Mouse (Mus musculus): Measurements from ENCODE around the gene Vmn1r142. TPM values are rescaled to one million over a fixed set of nuclear protein-coding genes. Genes with fewer than 3 reads are reported as not detected.
"Not testable (repeated sequence)": the region's sequence is repeated elsewhere in the genome, so short reads cannot be mapped to it uniquely, and the experiment has no call there.

The Vmn1r142 gene
- total RNA-seq (2021) = not detected
- polyA plus RNA-seq (2012; rRNA removed) = not detected in 2 replicates
- long read RNA-seq = 0 reads

- H3K36me3 ChIP-seq (ENCODE audit: control insufficient read depth, insufficient read depth, low read length); H3K27me3 ChIP-seq (ENCODE audit: control insufficient read depth, insufficient read depth, low read length); H3K27ac ChIP-seq; DNase-seq; H3K4me1 ChIP-seq (ENCODE audit: control insufficient read depth, insufficient read depth, low read length); intact Hi-C loops (cut with DNase I); H3K4me3 ChIP-seq; H3K9ac ChIP-seq (ENCODE audit: low read depth, low read length); H3K79me2 ChIP-seq (replicated peaks; ENCODE audit: control insufficient read depth, insufficient read depth, low read length): not testable (repeated sequence)
- no CpG with 5 or more reads among the region's 3 CpGs for WGBS
Measured at GRCm38 (mm10) chr7:22163935-22164334, at the start of gene Vmn1r142. Vmn1r142 (minus strand) TSS chr7:22164035.

GRCm38 (mm10) chr7:22201164-22201563 lies 37.3 kb upstream of the Vmn1r142 start, which contains the start of gene Gm8653:
Gm8653 (minus strand) TSS chr7:22201264.
- intact Hi-C loops (cut with DNase I); H3K27ac ChIP-seq; H3K79me2 ChIP-seq (replicated peaks; ENCODE audit: control insufficient read depth, insufficient read depth, low read length); H3K4me1 ChIP-seq (ENCODE audit: control insufficient read depth, insufficient read depth, low read length); H3K36me3 ChIP-seq (ENCODE audit: control insufficient read depth, insufficient read depth, low read length); H3K9ac ChIP-seq (ENCODE audit: low read depth, low read length); H3K27me3 ChIP-seq (ENCODE audit: control insufficient read depth, insufficient read depth, low read length); H3K4me3 ChIP-seq; DNase-seq: not testable (repeated sequence)
- WGBS = no CpG with 5 or more reads among the region's 2 CpGs

- intact Hi-C loops (cut with DNase I); H3K27me3 ChIP-seq (ENCODE audit: control insufficient read depth, insufficient read depth, low read length); DNase-seq; H3K79me2 ChIP-seq (replicated peaks; ENCODE audit: control insufficient read depth, insufficient read depth, low read length); H3K4me1 ChIP-seq (ENCODE audit: control insufficient read depth, insufficient read depth, low read length); H3K27ac ChIP-seq; H3K4me3 ChIP-seq; H3K9ac ChIP-seq (ENCODE audit: low read depth, low read length); H3K36me3 ChIP-seq (ENCODE audit: control insufficient read depth, insufficient read depth, low read length): not testable (repeated sequence)
- no CpG with 5 or more reads among the region's 3 CpGs for WGBS
Measured at GRCm38 (mm10) chr7:22189077-22189476, 25.2 kb upstream of the Vmn1r142 start, which contains the start of gene Vmn1r143. Vmn1r143 (plus strand) TSS chr7:22189377.

GRCm38 (mm10) chr7:22134641-22135040 lies 29.2 kb downstream of the Vmn1r142 start, which contains the start of gene Gm10666:
Gm10666 (minus strand) TSS chr7:22134741.
- H3K79me2 ChIP-seq (replicated peaks; ENCODE audit: control insufficient read depth, insufficient read depth, low read length); H3K36me3 ChIP-seq (ENCODE audit: control insufficient read depth, insufficient read depth, low read length); H3K9ac ChIP-seq (ENCODE audit: low read depth, low read length); intact Hi-C loops (cut with DNase I); DNase-seq; H3K27me3 ChIP-seq (ENCODE audit: control insufficient read depth, insufficient read depth, low read length); H3K27ac ChIP-seq; H3K4me1 ChIP-seq (ENCODE audit: control insufficient read depth, insufficient read depth, low read length); H3K4me3 ChIP-seq: not testable (repeated sequence)
- WGBS = no CpG with 5 or more reads among the region's 5 CpGs

- no CpG with 5 or more reads among the region's 2 CpGs for WGBS
- H3K9ac ChIP-seq (ENCODE audit: low read depth, low read length); DNase-seq; H3K79me2 ChIP-seq (replicated peaks; ENCODE audit: control insufficient read depth, insufficient read depth, low read length); H3K4me1 ChIP-seq (ENCODE audit: control insufficient read depth, insufficient read depth, low read length); H3K27ac ChIP-seq; H3K36me3 ChIP-seq (ENCODE audit: control insufficient read depth, insufficient read depth, low read length); intact Hi-C loops (cut with DNase I); H3K4me3 ChIP-seq; H3K27me3 ChIP-seq (ENCODE audit: control insufficient read depth, insufficient read depth, low read length): not testable (repeated sequence)
Measured at GRCm38 (mm10) chr7:22118145-22118544, 45.7 kb downstream of the Vmn1r142 start, which contains the start of gene Gm16451. Gm16451 (minus strand) TSS chr7:22118245.

Other genes starting within 250 kb of the Vmn1r142 start
- gene Gm5891, start 242.7 kb downstream of the Vmn1r142 start, total RNA-seq (2021) = not detected
- gene Gm5891, start 242.7 kb downstream of the Vmn1r142 start, polyA plus RNA-seq (2012; rRNA removed) = not detected in 2 replicates
- gene Vmn1r137, start 169.4 kb downstream of the Vmn1r142 start, total RNA-seq (2021) = not detected
- not detected in 2 replicates for gene Vmn1r137, start 169.4 kb downstream of the Vmn1r142 start, polyA plus RNA-seq (2012; rRNA removed)
- gene Vmn1r138, start 135.1 kb downstream of the Vmn1r142 start, total RNA-seq (2021) = not detected
- not detected in 2 replicates for gene Vmn1r138, start 135.1 kb downstream of the Vmn1r142 start, polyA plus RNA-seq (2012; rRNA removed)
- gene Gm6176, start 107.7 kb downstream of the Vmn1r142 start, total RNA-seq (2021) = not detected
- not detected in 2 replicates for gene Gm6176, start 107.7 kb downstream of the Vmn1r142 start, polyA plus RNA-seq (2012; rRNA removed)
- not detected for gene Vmn1r139, start 95.0 kb downstream of the Vmn1r142 start, total RNA-seq (2021)
- gene Vmn1r139, start 95.0 kb downstream of the Vmn1r142 start, polyA plus RNA-seq (2012; rRNA removed) = not detected in 2 replicates
- gene Gm16451, start 45.8 kb downstream of the Vmn1r142 start, total RNA-seq (2021) = not detected
- not detected in 2 replicates for gene Gm16451, start 45.8 kb downstream of the Vmn1r142 start, polyA plus RNA-seq (2012; rRNA removed)
- not detected for gene Gm10666, start 29.3 kb downstream of the Vmn1r142 start, total RNA-seq (2021)
- not detected in 2 replicates for gene Gm10666, start 29.3 kb downstream of the Vmn1r142 start, polyA plus RNA-seq (2012; rRNA removed)
- not detected for gene Vmn1r143, start 25.3 kb upstream of the Vmn1r142 start, total RNA-seq (2021)
- gene Vmn1r143, start 25.3 kb upstream of the Vmn1r142 start, polyA plus RNA-seq (2012; rRNA removed) = not detected in 2 replicates
- not detected for gene Gm8653, start 37.2 kb upstream of the Vmn1r142 start, total RNA-seq (2021)
- gene Gm8653, start 37.2 kb upstream of the Vmn1r142 start, polyA plus RNA-seq (2012; rRNA removed) = not detected in 2 replicates
- not detected for gene Gm8453, start 65.4 kb upstream of the Vmn1r142 start, total RNA-seq (2021)
- not detected in 2 replicates for gene Gm8453, start 65.4 kb upstream of the Vmn1r142 start, polyA plus RNA-seq (2012; rRNA removed)
- not detected for gene Gm4187, start 165.7 kb upstream of the Vmn1r142 start, total RNA-seq (2021)
- not detected in 2 replicates for gene Gm4187, start 165.7 kb upstream of the Vmn1r142 start, polyA plus RNA-seq (2012; rRNA removed)
- not detected for gene Gm8660, start 207.0 kb upstream of the Vmn1r142 start, total RNA-seq (2021)
- gene Gm8660, start 207.0 kb upstream of the Vmn1r142 start, polyA plus RNA-seq (2012; rRNA removed) = not detected in 2 replicates
- not detected for gene Vmn1r148, start 249.5 kb upstream of the Vmn1r142 start, total RNA-seq (2021)
- gene Vmn1r148, start 249.5 kb upstream of the Vmn1r142 start, polyA plus RNA-seq (2012; rRNA removed) = not detected in 2 replicates

All from heart, adult 2 months (tissue).